Mouse (Mus musculus) gonadal fat pad, adult 2 months (tissue): Measurements from ENCODE around the gene Sf3b6. TPM values are rescaled to one million over a fixed set of nuclear protein-coding genes. Genes with fewer than 3 reads are reported as not detected.
"Not testable (repeated sequence)": the region's sequence is repeated elsewhere in the genome, so short reads cannot be mapped to it uniquely, and the experiment has no call there.

Experiments used
- DNase-seq: peaks from one replicate; pipeline ENCODE4 v3.0.0-alpha.2; 2012; ENCODE audit warnings: low read depth
- polyA plus RNA-seq: library from polyadenylated mRNA; depleted of rRNA; stranded (reverse); fragments of >200 nt; gene quantifications from 2 replicates; pipeline ENCODE4 v1.2.3, GENCODE M21; 2012; rRNA removed

Sf3b6 gene
- 57.7 and 74.4 TPM in 2 replicates for polyA plus RNA-seq

GRCm38 (mm10) chr12:4817361-4818101, at the start of gene Sf3b6:
Gene Sf3b6 (plus strand): TSS chr12:4817544.
- peak; percentile 69 for DNase-seq

- peak; percentile 38 for DNase-seq
Measured at GRCm38 (mm10) chr12:4768492-4769332, 48.6 kb upstream of the Sf3b6 start, which contains the start of the genes Pfn4 and Fam228b. Gene Pfn4 (plus strand): TSS chr12:4769022. Gene Fam228b (minus strand): TSS chr12:4769267.

- DNase-seq = no peak
Measured at GRCm38 (mm10) chr12:4769333-4769723, 48.0 kb upstream of the Sf3b6 start.

GRCm38 (mm10) chr12:4774895-4775587, 42.3 kb upstream of the Sf3b6 start:
- DNase-seq = no peak

GRCm38 (mm10) chr12:4775588-4775949, 41.8 kb upstream of the Sf3b6 start:
- DNase-seq = no peak

GRCm38 (mm10) chr12:4777734-4778133, 39.6 kb upstream of the Sf3b6 start:
- DNase-seq = no peak

GRCm38 (mm10) chr12:4780245-4780644, 37.1 kb upstream of the Sf3b6 start:
- DNase-seq = no peak

GRCm38 (mm10) chr12:4781270-4781669, 36.1 kb upstream of the Sf3b6 start:
- DNase-seq = no peak

- DNase-seq = not testable (repeated sequence)
Measured at GRCm38 (mm10) chr12:4781725-4782404, 35.5 kb upstream of the Sf3b6 start.

- no peak for DNase-seq
Measured at GRCm38 (mm10) chr12:4783598-4783997, 33.7 kb upstream of the Sf3b6 start.

GRCm38 (mm10) chr12:4784466-4784865, 32.9 kb upstream of the Sf3b6 start:
- DNase-seq = no peak

- DNase-seq = not testable (repeated sequence)
Measured at GRCm38 (mm10) chr12:4788128-4788527, 29.2 kb upstream of the Sf3b6 start.

GRCm38 (mm10) chr12:4793718-4794117, 23.6 kb upstream of the Sf3b6 start:
- no peak for DNase-seq

GRCm38 (mm10) chr12:4797471-4797870, 19.9 kb upstream of the Sf3b6 start:
- DNase-seq = not testable (repeated sequence)

- DNase-seq = no peak
Measured at GRCm38 (mm10) chr12:4811036-4811435, 6.3 kb upstream of the Sf3b6 start.

- no peak for DNase-seq
Measured at GRCm38 (mm10) chr12:4811705-4812104, 5.6 kb upstream of the Sf3b6 start.

- no peak for DNase-seq
Measured at GRCm38 (mm10) chr12:4813636-4814035, 3.7 kb upstream of the Sf3b6 start.

- DNase-seq = no peak
Measured at GRCm38 (mm10) chr12:4816680-4817360, 524 bp upstream of the Sf3b6 start.

- DNase-seq = no peak
Measured at GRCm38 (mm10) chr12:4827256-4827655, 9.9 kb downstream of the Sf3b6 start.

GRCm38 (mm10) chr12:4836959-4837358, 19.6 kb downstream of the Sf3b6 start:
- DNase-seq = no peak

GRCm38 (mm10) chr12:4840010-4840409, 22.7 kb downstream of the Sf3b6 start:
- DNase-seq = no peak
